Mouse (Mus musculus) liver, embryonic 14.5 days (tissue): ENCODE data around the gene Necap1. TPM values are rescaled to one million over a fixed set of nuclear protein-coding genes. Genes with fewer than 3 reads are reported as not detected.

Source experiments
- ATAC-seq: fragments of 200-750 bp; cut with Nextera tagmentation; 2 replicates; pipeline ENCODE4 v1.8.0; 2017; ENCODE audit warnings: moderate number of reproducible peaks, mild to moderate bottlenecking, moderate library complexity; ENCODE audit not compliant: insufficient read depth
- DNase-seq, 3 experiments: peaks; one replicate each; pipeline ENCODE4 v3.0.0-alpha.2; 2012 to 2013; ENCODE audit warnings: low read depth in 3 of 3, low spot score in 3 of 3
- H3K27ac ChIP-seq: fragments of 300-500 bp; sonication (generic); 2 replicates; pipeline ENCODE4 v1.5.1; 2014; ENCODE audit warnings: moderate library complexity, mild to moderate bottlenecking, control low read depth, inconsistent platforms
- H3K27me3 ChIP-seq: fragments of 300-500 bp; sonication (generic); 2 replicates; pipeline ENCODE4 v1.6.1; 2014; ENCODE audit warnings: mild to moderate bottlenecking, low read length, moderate library complexity; ENCODE audit not compliant: control insufficient read depth, insufficient read depth
- H3K36me3 ChIP-seq: fragments of 300-500 bp; sonication (generic); replicated peaks from 2 replicates; pipeline ENCODE4 v1.6.1; 2014; ENCODE audit warnings: low read depth; ENCODE audit not compliant: control insufficient read depth, insufficient read depth
- H3K4me1 ChIP-seq, 2 experiments: fragments of 200-500 bp in 1 of 2; fragments of 300-500 bp in 1 of 2; sonication (generic) in 1 of 2; replicated peaks; 2 replicates each; pipeline ENCODE4 v1.6.1; 2012 to 2014; ENCODE audit warnings: antibody characterized with exemption in 1 of 2, inconsistent platforms in 1 of 2, low read length in 1 of 2; ENCODE audit not compliant: control insufficient read depth in 2 of 2, insufficient read depth in 2 of 2
- H3K4me2 ChIP-seq: fragments of 300-500 bp; sonication (generic); 2 replicates; pipeline ENCODE4 v1.6.1; 2014; ENCODE audit warnings: low read depth, mild to moderate bottlenecking, control low read depth, moderate library complexity
- H3K4me3 ChIP-seq, 2 experiments: fragments of 200-500 bp in 1 of 2; fragments of 300-500 bp in 1 of 2; sonication (generic) in 1 of 2; 2 replicates each; pipeline ENCODE4 v1.5.1; 2012 to 2014; ENCODE audit warnings: low read depth in 2 of 2, low read length in 2 of 2, mild to moderate bottlenecking in 2 of 2, control low read depth in 1 of 2, inconsistent platforms in 1 of 2, moderate library complexity in 1 of 2; ENCODE audit not compliant: insufficient read depth in 1 of 2
- H3K9ac ChIP-seq: fragments of 300-500 bp; sonication (generic); replicated peaks from 2 replicates; pipeline ENCODE4 v1.6.1; 2014; ENCODE audit warnings: mild to moderate bottlenecking, control low read depth, moderate library complexity
- H3K9me3 ChIP-seq: fragments of 300-500 bp; sonication (generic); 2 replicates; pipeline ENCODE4 v1.6.1; 2016; ENCODE audit warnings: low read length, mixed read lengths; ENCODE audit not compliant: control insufficient read depth
- CTCF ChIP-seq: IDR thresholded peaks from 2 replicates; pipeline ENCODE4 v1.5.1; 2016; ENCODE audit warnings: antibody characterized with exemption, low read depth, control low read depth
- EP300 ChIP-seq: IDR thresholded peaks from 2 replicates; pipeline ENCODE4 v1.6.1; 2016; ENCODE audit warnings: antibody characterized with exemption, low read depth
- WGBS: fragments of 180-500 bp; shearing (Covaris S2); extraction: QIAGEN DNeasy Blood & Tissue Kit; methylation state at CpG from one replicate; pipeline ENCODE4 v1.1.7; 2014; ENCODE audit not compliant: insufficient replicate concordance; 5-methylcytosine and 5-hydroxymethylcytosine counted together
- microRNA-seq: library from miRNA; unstranded; fragments of <30 nt; microRNA quantifications from one replicate; pipeline ENCODE4, GENCODE M21; 2016
- polyA plus RNA-seq, 2 experiments: library from polyadenylated mRNA; depleted of rRNA in 1 of 2; stranded (reverse) in 1 of 2; unstranded in 1 of 2; fragments of >200 nt; fragmentation: Nextera tagmentation in 1 of 2; extraction: Ambion mirVana in 1 of 2; gene quantifications; 2 replicates each; pipeline versions ENCODE4 v1.2.1 to v1.2.3; 2012 to 2014

Gene Necap1
- polyA plus RNA-seq, 2 experiments: 13.8 to 17.9 TPM

DNA sequence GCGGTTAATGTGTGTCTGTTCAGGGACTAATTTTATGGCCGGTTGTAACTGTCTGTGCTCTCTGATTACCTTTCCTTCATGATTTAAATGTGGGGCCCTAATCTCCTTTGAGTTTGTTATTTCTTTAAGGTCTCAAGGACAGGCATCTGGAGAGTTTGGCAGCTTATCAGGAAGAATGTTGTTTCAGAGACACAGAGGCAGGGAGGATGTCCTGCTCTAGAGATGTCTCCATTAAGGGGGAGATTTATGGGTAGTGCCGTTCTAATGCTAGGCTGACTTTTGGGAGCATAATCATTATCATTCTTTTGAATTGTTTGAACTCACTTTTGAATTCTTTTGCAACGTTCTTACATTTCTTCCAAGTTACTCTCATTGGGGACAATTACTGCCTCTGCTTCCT, 45.6 kb downstream of the Necap1 start:
- H3K4me3 ChIP-seq: no peak overlapping the region
- no peak overlapping the region for H3K4me2 ChIP-seq
- no peak overlapping the region for H3K27ac ChIP-seq
- H3K36me3 ChIP-seq: no peaks in the 10 kb centered on the region
- H3K9ac ChIP-seq: no peak overlapping the region
- 37% methylated on average over 4 of the region's 4 CpGs for WGBS
- peaks cover 0 to 4% of the 10 kb centered on the region in 2 experiments; a peak in 2 of 4 replicates for H3K4me1 ChIP-seq
- ATAC-seq: no peak
- DNase-seq: no peak
- H3K9me3 ChIP-seq: no peaks in the 10 kb centered on the region
- H3K27me3 ChIP-seq: no peaks in the 10 kb centered on the region
- TF ChIP-seq EP300 (no peak), CTCF (no peak)

DNA sequence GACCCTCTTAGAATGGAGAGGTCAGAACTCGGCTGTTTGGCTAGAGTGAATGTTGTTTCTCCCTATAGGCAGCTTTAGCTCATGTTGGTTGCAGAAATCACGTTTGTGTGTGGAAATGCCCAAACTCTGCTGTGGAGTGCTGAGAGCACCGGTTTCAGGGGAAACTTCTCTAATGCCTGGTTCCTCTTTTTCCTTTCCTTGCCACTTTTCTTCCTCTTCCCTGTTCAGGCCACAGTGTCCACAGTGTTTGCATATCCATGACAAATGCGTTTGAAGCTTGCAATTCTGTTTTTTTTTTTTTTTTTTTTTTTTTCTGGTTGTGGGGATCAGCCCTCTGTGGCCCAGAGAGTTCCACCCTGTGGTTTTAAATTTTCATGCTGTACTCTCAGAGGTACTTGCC, 47.2 kb downstream of the Necap1 start, which contains the start of gene Clec4a1:
TSS of gene Clec4a1 (plus strand) at position 398 of the 400 bp plus-strand sequence.
- Histone ChIP-seq H3K4me3 (no peak within 1 kb of the TSS), H3K36me3 (no peaks in the 10 kb centered on the region), H3K9me3 (no peaks in the 10 kb centered on the region), H3K9ac (no peak within 1 kb of the TSS), H3K4me1 (peaks cover 0 to 4% of the 10 kb centered on the region in 2 experiments; a peak in 2 of 4 replicates), H3K27ac (no peak within 1 kb of the TSS), H3K27me3 (no peaks in the 10 kb centered on the region), H3K4me2 (no peak within 1 kb of the TSS)
- TF ChIP-seq EP300 (no peak), CTCF (no peak)
- peak in 1 of 3 experiments; percentile 19 for DNase-seq
- WGBS: 9% methylated on average over 4 of the region's 4 CpGs
- peak; percentile 8; the same call in 1 of the 2 replicates for ATAC-seq

- Histone ChIP-seq H3K4me1 (no peaks in the 10 kb centered on the region), H3K9ac (no peak overlapping the region), H3K27ac (no peak overlapping the region), H3K36me3 (no peaks in the 10 kb centered on the region), H3K4me2 (no peak overlapping the region), H3K4me3 (no peak overlapping the region), H3K27me3 (no peaks in the 10 kb centered on the region), H3K9me3 (no peaks in the 10 kb centered on the region)
- WGBS: 64% methylated on average over 3 of the region's 3 CpGs
- no peak for TF ChIP-seq CTCF
- no peak for TF ChIP-seq EP300
- DNase-seq: no peak
- no peak for ATAC-seq
These were observed 60.6 kb downstream of the Necap1 start for GRCm38 (mm10) chr6:122934845-122935244.

Small RNA genes within 50 kb of the gene (microRNA-seq; reads per million reads assigned to microRNA genes)
- not detected for gene Mir7231

Other genes with a start within 250 kb of the Necap1 start
- not detected in 2 replicates for gene Dppa3, start 248.1 kb upstream of the Necap1 start, polyA plus RNA-seq (2012; rRNA removed)
- not detected in 2 replicates for gene Dppa3, start 248.1 kb upstream of the Necap1 start, polyA plus RNA-seq (2014; fragmentation: Nextera tagmentation; extraction: Ambion mirVana)
- gene Nanog, start 167.0 kb upstream of the Necap1 start, polyA plus RNA-seq (2012; rRNA removed): 0.01 TPM in 1 of 2 replicates, not detected in the other
- not detected in 2 replicates for gene Nanog, start 167.0 kb upstream of the Necap1 start, polyA plus RNA-seq (2014; fragmentation: Nextera tagmentation; extraction: Ambion mirVana)
- 8.7 and 9.6 TPM in 2 replicates for gene Slc2a3, start 72.8 kb upstream of the Necap1 start, polyA plus RNA-seq (2012; rRNA removed)
- 13.9 and 16.0 TPM in 2 replicates for gene Slc2a3, start 72.8 kb upstream of the Necap1 start, polyA plus RNA-seq (2014; fragmentation: Nextera tagmentation; extraction: Ambion mirVana)
- 1.3 TPM in 2 replicates for gene Foxj2, start 54.6 kb upstream of the Necap1 start, polyA plus RNA-seq (2012; rRNA removed)
- 1.1 and 1.3 TPM in 2 replicates for gene Foxj2, start 54.6 kb upstream of the Necap1 start, polyA plus RNA-seq (2014; fragmentation: Nextera tagmentation; extraction: Ambion mirVana)
- gene C3ar1, start 18.3 kb upstream of the Necap1 start, polyA plus RNA-seq (2012; rRNA removed): 0.55 and 0.57 TPM in 2 replicates
- 0.59 and 0.66 TPM in 2 replicates for gene C3ar1, start 18.3 kb upstream of the Necap1 start, polyA plus RNA-seq (2014; fragmentation: Nextera tagmentation; extraction: Ambion mirVana)
- 1.8 and 3.0 TPM in 2 replicates for gene Clec4a1, start 47.4 kb downstream of the Necap1 start, polyA plus RNA-seq (2012; rRNA removed)
- gene Clec4a1, start 47.4 kb downstream of the Necap1 start, polyA plus RNA-seq (2014; fragmentation: Nextera tagmentation; extraction: Ambion mirVana): 4.1 and 5.9 TPM in 2 replicates
- 0.92 and 1.3 TPM in 2 replicates for gene Clec4a3, start 78.0 kb downstream of the Necap1 start, polyA plus RNA-seq (2012; rRNA removed)
- 4.8 and 5.1 TPM in 2 replicates for gene Clec4a3, start 78.0 kb downstream of the Necap1 start, polyA plus RNA-seq (2014; fragmentation: Nextera tagmentation; extraction: Ambion mirVana)
- not detected in 2 replicates for gene Clec4a4, start 115.9 kb downstream of the Necap1 start, polyA plus RNA-seq (2012; rRNA removed)
- 0.14 TPM in 1 of 2 replicates, not detected in the other for gene Clec4a4, start 115.9 kb downstream of the Necap1 start, polyA plus RNA-seq (2014; fragmentation: Nextera tagmentation; extraction: Ambion mirVana)
- gene Clec4b1, start 175.5 kb downstream of the Necap1 start, polyA plus RNA-seq (2012; rRNA removed): 0.06 TPM in 2 replicates
- gene Clec4b1, start 175.5 kb downstream of the Necap1 start, polyA plus RNA-seq (2014; fragmentation: Nextera tagmentation; extraction: Ambion mirVana): not detected in 2 replicates
- 1.7 and 3.1 TPM in 2 replicates for gene Clec4a2, start 232.0 kb downstream of the Necap1 start, polyA plus RNA-seq (2012; rRNA removed)
- gene Clec4a2, start 232.0 kb downstream of the Necap1 start, polyA plus RNA-seq (2014; fragmentation: Nextera tagmentation; extraction: Ambion mirVana): 6.5 and 9.9 TPM in 2 replicates